Comparison of ENCODE assay signal across 8 mouse cellular contexts in the genomic region with DNA sequence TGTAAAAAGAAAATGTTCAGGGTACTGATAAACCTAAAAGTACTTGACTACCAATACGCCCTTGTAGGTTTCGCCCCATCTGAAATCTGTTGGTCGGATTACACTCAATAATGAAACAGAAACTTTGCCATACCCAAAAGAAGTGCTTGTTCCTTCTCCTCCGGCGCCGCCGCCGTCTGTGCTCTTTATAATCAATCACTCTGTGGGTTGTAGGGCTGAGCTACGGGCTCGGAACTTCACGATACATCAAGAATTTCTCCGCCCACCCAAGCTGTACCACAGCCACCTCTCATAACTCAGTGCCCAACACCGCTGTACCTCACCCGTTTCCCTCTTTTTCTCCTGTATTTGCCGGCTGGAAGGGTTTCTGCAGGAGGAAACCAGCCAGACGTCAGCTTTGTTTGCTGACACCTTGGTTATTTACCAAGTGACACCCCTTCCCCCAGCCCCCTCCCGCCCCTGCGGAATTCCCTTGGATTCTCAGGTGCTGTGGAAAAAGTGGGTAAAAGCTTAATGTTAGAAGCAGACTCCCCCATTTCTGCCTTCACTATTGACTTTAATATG. TPM values are rescaled to one million over a fixed set of nuclear protein-coding genes. Genes with fewer than 3 reads are reported as not detected.
DNase-seq lines count a peak whose midpoint lies in the region; ATAC-seq and TF ChIP-seq lines count a peak whose summit lies in the region.

No protein-coding gene starts in this region.

- H3K9me3 ChIP-seq in lung, embryonic 16.5 days (ENCODE audit: control insufficient read depth, low read length) = no peaks in the 10 kb centered on the region
- no peaks in the 10 kb centered on the region for H3K9me3 ChIP-seq in forebrain, embryonic 11.5 days (ENCODE audit: control insufficient read depth, low read length)
- H3K9me3 ChIP-seq in limb, embryonic 14.5 days (ENCODE audit: control insufficient read depth, low read length) = no peaks in the 10 kb centered on the region

- TF ChIP-seq CTCF in olfactory bulb, adult 2 months (IDR thresholded peaks at IDR 0.05; ENCODE audit: insufficient read depth, low read depth, low read length) = no peak

- no peaks in the 10 kb centered on the region for H3K36me3 ChIP-seq in lung, embryonic 16.5 days (ENCODE audit: control insufficient read depth, insufficient read depth, low read length)
- H3K36me3 ChIP-seq in forebrain, embryonic 11.5 days (ENCODE audit: control insufficient read depth, insufficient read depth, low read length) = no peaks in the 10 kb centered on the region
- H3K36me3 ChIP-seq in limb, embryonic 14.5 days (ENCODE audit: control insufficient read depth, insufficient read depth, low read length) = no peaks in the 10 kb centered on the region

- TF ChIP-seq POLR2A in limb, embryonic 14.5 days (IDR thresholded peaks at IDR 0.05; ENCODE audit: borderline replicate concordance, extremely low read depth, insufficient read depth, insufficient read length) = no peak
- no peak for TF ChIP-seq POLR2A in olfactory bulb, adult 2 months (IDR thresholded peaks at IDR 0.05; ENCODE audit: insufficient read depth, low read depth, low read length)

- peak overlapping the region; percentile 78 for H3K4me2 ChIP-seq in lung, embryonic 16.5 days (ENCODE audit: low read depth, low read length)
- peak overlapping the region; percentile 21; the same call in 1 of the 2 replicates for H3K4me2 ChIP-seq in forebrain, embryonic 11.5 days (ENCODE audit: low read depth, low read length, severe bottlenecking)
- peak overlapping the region; percentile 43 for H3K4me2 ChIP-seq in limb, embryonic 14.5 days (replicated peaks; ENCODE audit: low read depth, low read length, severe bottlenecking)

- ATAC-seq in lung, embryonic 16.5 days (ENCODE audit: low read depth) = no peak
- no peak for ATAC-seq in forebrain, embryonic 11.5 days (replicated peaks; ENCODE audit: low FRiP score)
- peak; percentile 55; the same call in 1 of the 2 replicates for ATAC-seq in limb, embryonic 14.5 days (ENCODE audit: low FRiP score, low read depth)

- peak overlapping the region; percentile 62 for H3K9ac ChIP-seq in lung, embryonic 16.5 days (ENCODE audit: low read length)
- no peak overlapping the region for H3K9ac ChIP-seq in forebrain, embryonic 11.5 days (ENCODE audit: low read length)
- peak overlapping the region; percentile 47 for H3K9ac ChIP-seq in limb, embryonic 14.5 days (ENCODE audit: low read depth, low read length, severe bottlenecking)

- no peak for DNase-seq in lung, postnatal 14 days
- no peak for DNase-seq in forebrain, embryonic 11.5 days (ENCODE audit: low spot score)
- no peak for DNase-seq in limb, embryonic 14.5 days (ENCODE audit: low spot score)
- DNase-seq in cerebellum, adult 18-20 months = no peak
- no peak for DNase-seq in layer of hippocampus, postnatal 36 days
- no peak for DNase-seq in frontal cortex, postnatal 25 days (ENCODE audit: low spot score in 2 of 2)

- peak overlapping the region; percentile 48 for H3K4me3 ChIP-seq in lung, embryonic 16.5 days (ENCODE audit: low read length)
- H3K4me3 ChIP-seq in forebrain, embryonic 11.5 days (ENCODE audit: low read depth, low read length) = peak overlapping the region; percentile 5; the same call in 1 of the 2 replicates
- peak overlapping the region; percentile 29 for H3K4me3 ChIP-seq in limb, embryonic 14.5 days (replicated peaks; ENCODE audit: low read length)
- peak overlapping the region; percentile 6; the same call in 1 of the 2 replicates for H3K4me3 ChIP-seq in olfactory bulb, adult 2 months (ENCODE audit: insufficient read depth, low read depth, low read length)

- peaks cover 27% of the 10 kb centered on the region for H3K4me1 ChIP-seq in lung, embryonic 16.5 days (replicated peaks; ENCODE audit: control insufficient read depth, insufficient read depth, low read length)
- no peaks in the 10 kb centered on the region for H3K4me1 ChIP-seq in forebrain, embryonic 11.5 days (replicated peaks; ENCODE audit: control insufficient read depth, insufficient read depth, low read length)
- 0 out of 2 replicates have a peak, but pooled peaks cover 2% of the 10 kb centered on the region for H3K4me1 ChIP-seq in limb, embryonic 14.5 days (ENCODE audit: control insufficient read depth, insufficient read depth, low read length)
- H3K4me1 ChIP-seq in olfactory bulb, adult 2 months (ENCODE audit: control insufficient read depth, insufficient read depth, low read length) = peaks cover 3% of the 10 kb centered on the region

- H3K27ac ChIP-seq in lung, embryonic 16.5 days (ENCODE audit: low read length) = no peak overlapping the region
- H3K27ac ChIP-seq in forebrain, embryonic 11.5 days (ENCODE audit: low read depth, low read length) = no peak overlapping the region
- H3K27ac ChIP-seq in limb, embryonic 14.5 days (replicated peaks; ENCODE audit: low read depth, low read length) = no peak overlapping the region
- no peak overlapping the region for H3K27ac ChIP-seq in olfactory bulb, adult 2 months (ENCODE audit: insufficient read depth, low read depth, low read length)

- H3K27me3 ChIP-seq in lung, embryonic 16.5 days (ENCODE audit: control insufficient read depth, insufficient read depth, low read depth, low read length) = no peaks in the 10 kb centered on the region
- peaks cover 2% of the 10 kb centered on the region; the same call in 1 of the 2 replicates for H3K27me3 ChIP-seq in forebrain, embryonic 11.5 days (ENCODE audit: control insufficient read depth, insufficient read depth, low read length)
- H3K27me3 ChIP-seq in limb, embryonic 14.5 days (ENCODE audit: control insufficient read depth, insufficient read depth, low read length) = no peaks in the 10 kb centered on the region

- 4% methylated on average over 18 of the region's 18 CpGs for WGBS in lung, embryonic 16.5 days
- 22% methylated on average over 18 of the region's 18 CpGs for WGBS in forebrain, embryonic 11.5 days
- WGBS in limb, embryonic 14.5 days = 3% methylated on average over 18 of the region's 18 CpGs
- WGBS in olfactory bulb, adult 2 months = 23% methylated on average over 18 of the region's 18 CpGs

RNA-seq across cellular contexts. Expression of a gene that starts 10.4 kb away (rescaled TPM):
- 0.09 and 0.16 TPM in 2 replicates for polyA plus RNA-seq in lung, embryonic 16.5 days (2015; fragmentation: Nextera tagmentation; extraction: Ambion mirVana)
- 0.64 and 0.99 TPM in 2 replicates for polyA plus RNA-seq in forebrain, embryonic 11.5 days (2014; fragmentation: Nextera tagmentation; extraction: Ambion mirVana)
- polyA plus RNA-seq in limb, embryonic 14.5 days (2012; rRNA removed) = 0.05 and 0.10 TPM in 2 replicates
- 0.11 TPM in 1 of 2 replicates, not detected in the other for polyA plus RNA-seq in limb, embryonic 14.5 days (2014; fragmentation: Nextera tagmentation; extraction: Ambion mirVana)
- not detected in 2 replicates for polyA plus RNA-seq in olfactory bulb, adult 2 months (2012; ENCODE audit: insufficient read depth, insufficient read length, low replicate concordance, missing spikeins)
- total RNA-seq in layer of hippocampus, postnatal 36 days (2021) = 1 to 10 TPM; 2.1 to 2.5 TPM

RNA-seq across cellular contexts. Expression of a gene that starts 20.3 kb away (rescaled TPM):
- 53.4 and 59.3 TPM in 2 replicates for polyA plus RNA-seq in lung, embryonic 16.5 days (2015; fragmentation: Nextera tagmentation; extraction: Ambion mirVana)
- polyA plus RNA-seq in forebrain, embryonic 11.5 days (2014; fragmentation: Nextera tagmentation; extraction: Ambion mirVana) = 101 and 103 TPM in 2 replicates
- polyA plus RNA-seq in limb, embryonic 14.5 days (2012; rRNA removed) = 29.0 and 34.8 TPM in 2 replicates
- polyA plus RNA-seq in limb, embryonic 14.5 days (2014; fragmentation: Nextera tagmentation; extraction: Ambion mirVana) = 54.5 and 55.0 TPM in 2 replicates
- not detected in 2 replicates for polyA plus RNA-seq in olfactory bulb, adult 2 months (2012; ENCODE audit: insufficient read depth, insufficient read length, low replicate concordance, missing spikeins)
- 10 to 100 TPM; 36.0 to 42.3 TPM for total RNA-seq in layer of hippocampus, postnatal 36 days (2021)

RNA-seq across cellular contexts. Expression of a gene that starts 39.9 kb away (rescaled TPM):
- polyA plus RNA-seq in lung, embryonic 16.5 days (2015; fragmentation: Nextera tagmentation; extraction: Ambion mirVana) = 188 and 210 TPM in 2 replicates
- polyA plus RNA-seq in forebrain, embryonic 11.5 days (2014; fragmentation: Nextera tagmentation; extraction: Ambion mirVana) = 333 and 338 TPM in 2 replicates
- 106 and 112 TPM in 2 replicates for polyA plus RNA-seq in limb, embryonic 14.5 days (2012; rRNA removed)
- polyA plus RNA-seq in limb, embryonic 14.5 days (2014; fragmentation: Nextera tagmentation; extraction: Ambion mirVana) = 156 and 170 TPM in 2 replicates
- polyA plus RNA-seq in olfactory bulb, adult 2 months (2012; ENCODE audit: insufficient read depth, insufficient read length, low replicate concordance, missing spikeins) = 155 TPM in 1 of 2 replicates, not detected in the other
- 1 to 10 TPM; 1.3 to 1.4 TPM for total RNA-seq in layer of hippocampus, postnatal 36 days (2021)

RNA-seq across cellular contexts. Expression of a gene that starts 56.3 kb away (rescaled TPM):
- 3.6 and 3.9 TPM in 2 replicates for polyA plus RNA-seq in lung, embryonic 16.5 days (2015; fragmentation: Nextera tagmentation; extraction: Ambion mirVana)
- polyA plus RNA-seq in forebrain, embryonic 11.5 days (2014; fragmentation: Nextera tagmentation; extraction: Ambion mirVana) = 0.43 and 0.92 TPM in 2 replicates
- 2.0 and 2.3 TPM in 2 replicates for polyA plus RNA-seq in limb, embryonic 14.5 days (2012; rRNA removed)
- polyA plus RNA-seq in limb, embryonic 14.5 days (2014; fragmentation: Nextera tagmentation; extraction: Ambion mirVana) = 2.0 and 2.3 TPM in 2 replicates
- not detected in 2 replicates for polyA plus RNA-seq in olfactory bulb, adult 2 months (2012; ENCODE audit: insufficient read depth, insufficient read length, low replicate concordance, missing spikeins)
- total RNA-seq in layer of hippocampus, postnatal 36 days (2021) = not detected

RNA-seq across cellular contexts. Expression of a gene that starts 56.4 kb away (rescaled TPM):
- polyA plus RNA-seq in lung, embryonic 16.5 days (2015; fragmentation: Nextera tagmentation; extraction: Ambion mirVana) = 424 and 464 TPM in 2 replicates
- 85.6 and 111 TPM in 2 replicates for polyA plus RNA-seq in forebrain, embryonic 11.5 days (2014; fragmentation: Nextera tagmentation; extraction: Ambion mirVana)
- 348 and 392 TPM in 2 replicates for polyA plus RNA-seq in limb, embryonic 14.5 days (2012; rRNA removed)
- polyA plus RNA-seq in limb, embryonic 14.5 days (2014; fragmentation: Nextera tagmentation; extraction: Ambion mirVana) = 423 and 449 TPM in 2 replicates
- not detected in 2 replicates for polyA plus RNA-seq in olfactory bulb, adult 2 months (2012; ENCODE audit: insufficient read depth, insufficient read length, low replicate concordance, missing spikeins)
- total RNA-seq in layer of hippocampus, postnatal 36 days (2021) = 10 to 100 TPM; 46.6 to 49.3 TPM

Comparison
In these comparisons a context has a peak if more than half of its experiments do, and no peak if none do; other contexts are left out.
1. H3K4me2 ChIP-seq: peak in every context shown above with its lines; median percentile 78 in lung, embryonic 16.5 days; 43 in limb, embryonic 14.5 days; 21 in forebrain, embryonic 11.5 days.
2. RNA of a gene that starts 20.3 kb away (polyA plus RNA-seq): 101 to 103 TPM in forebrain, embryonic 11.5 days, 29.0 to 55.0 TPM in limb, embryonic 14.5 days and 53.4 to 59.3 TPM in lung, embryonic 16.5 days; not detected in olfactory bulb, adult 2 months; every median in the first group is over 10 times any median in the second.
3. Peak in every context shown above with its lines, with median percentiles within 50 percentile points of each other: H3K4me3 ChIP-seq.